Mouse (Mus musculus) intestine, postnatal 0 days (tissue): ENCODE measurements around the gene Syngr2. TPM values are rescaled to one million over a fixed set of nuclear protein-coding genes. Genes with fewer than 3 reads are reported as not detected.

Source experiments
- ATAC-seq: fragments of 200-750 bp; cut with Nextera tagmentation; 2 replicates; pipeline ENCODE4 v1.8.0; 2017; ENCODE audit warnings: mild to moderate bottlenecking, moderate TSS enrichment, moderate library complexity
- H3K27ac ChIP-seq: fragments of 300-500 bp; sonication (generic); 2 replicates; pipeline ENCODE4 v1.5.1; 2014; ENCODE audit warnings: mild to moderate bottlenecking, low read depth, low read length, moderate library complexity
- H3K27me3 ChIP-seq: fragments of 300-500 bp; sonication (generic); replicated peaks from 2 replicates; pipeline ENCODE4 v1.6.1; 2014; ENCODE audit warnings: low read length, mixed read lengths; ENCODE audit not compliant: control insufficient read depth, insufficient read depth
- H3K36me3 ChIP-seq: fragments of 300-500 bp; sonication (generic); 2 replicates; pipeline ENCODE4 v1.6.1; 2014; ENCODE audit warnings: mild to moderate bottlenecking, moderate library complexity; ENCODE audit not compliant: control insufficient read depth, insufficient read depth
- H3K4me1 ChIP-seq: fragments of 300-500 bp; sonication (generic); replicated peaks from 2 replicates; pipeline ENCODE4 v1.6.1; 2014; ENCODE audit warnings: antibody characterized with exemption, low read length, mixed read lengths; ENCODE audit not compliant: control insufficient read depth, insufficient read depth
- H3K4me2 ChIP-seq: fragments of 300-500 bp; sonication (generic); replicated peaks from 2 replicates; pipeline ENCODE4 v1.6.1; 2014; ENCODE audit warnings: low read depth, mild to moderate bottlenecking, moderate library complexity
- H3K4me3 ChIP-seq: fragments of 300-500 bp; sonication (generic); 2 replicates; pipeline ENCODE4 v1.5.1; 2014; ENCODE audit warnings: low read depth, low read length
- H3K9ac ChIP-seq: fragments of 300-500 bp; sonication (generic); 2 replicates; pipeline ENCODE4 v1.6.1; 2014; ENCODE audit warnings: mild to moderate bottlenecking, low read depth, low read length
- H3K9me3 ChIP-seq: fragments of 300-500 bp; sonication (generic); 2 replicates; pipeline ENCODE4 v1.6.1; 2016; ENCODE audit warnings: mixed run types; ENCODE audit not compliant: control insufficient read depth
- CTCF ChIP-seq: sonication (generic); IDR thresholded peaks from 2 replicates; pipeline ENCODE4 v1.5.1; 2016; ENCODE audit warnings: low read depth, mild to moderate bottlenecking, control low read depth, antibody characterized with exemption, moderate library complexity
- WGBS: fragments of 180-500 bp; shearing (Covaris S2); extraction: QIAGEN DNeasy Blood & Tissue Kit; methylation state at CpG from one replicate; pipeline ENCODE4 v1.1.7; 2014; 5-methylcytosine and 5-hydroxymethylcytosine counted together
- polyA plus RNA-seq: library from polyadenylated mRNA; unstranded; fragments of >200 nt; fragmentation: Nextera tagmentation; extraction: Ambion mirVana; gene quantifications from 2 replicates; pipeline ENCODE4 v1.2.1, GENCODE M21; 2015

Gene Syngr2
- polyA plus RNA-seq, 1 experiment from 2014 or later, result 129 TPM

DNA sequence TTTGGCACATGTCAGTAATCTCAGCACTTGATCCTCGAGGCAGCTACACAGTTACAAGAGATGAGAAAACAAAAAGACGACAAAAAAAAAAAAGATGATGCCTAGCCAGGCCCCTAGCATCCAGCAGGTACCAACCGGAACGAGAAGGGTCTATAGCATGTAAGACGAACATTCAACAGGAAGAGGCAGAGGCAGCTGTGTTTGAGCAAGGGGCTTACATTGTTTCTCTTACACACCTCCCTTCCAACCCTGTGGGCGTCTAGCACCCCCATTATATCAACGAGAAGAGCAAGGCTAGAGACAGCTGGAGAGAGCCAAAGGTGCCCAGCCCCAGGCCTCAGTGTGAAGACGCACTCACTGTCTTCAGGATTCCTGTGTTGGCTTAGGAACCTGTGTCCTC lies 17.4 kb downstream of the Syngr2 start:
- Histone ChIP-seq H3K27ac (peak overlapping the region; percentile 80; the same call in 1 of the 2 replicates), H3K27me3 (no peaks in the 10 kb centered on the region), H3K9ac (peak overlapping the region; percentile 34; the same call in 1 of the 2 replicates), H3K4me3 (no peak overlapping the region), H3K4me2 (peak overlapping the region; percentile 89), H3K36me3 (peaks cover 8% of the 10 kb centered on the region; the same call in 1 of the 2 replicates), H3K9me3 (no peaks in the 10 kb centered on the region), H3K4me1 (peaks cover 36% of the 10 kb centered on the region)
- TF ChIP-seq CTCF, result no peak
- ATAC-seq, result no peak
- WGBS, result 48% methylated on average over 8 of the region's 8 CpGs

DNA sequence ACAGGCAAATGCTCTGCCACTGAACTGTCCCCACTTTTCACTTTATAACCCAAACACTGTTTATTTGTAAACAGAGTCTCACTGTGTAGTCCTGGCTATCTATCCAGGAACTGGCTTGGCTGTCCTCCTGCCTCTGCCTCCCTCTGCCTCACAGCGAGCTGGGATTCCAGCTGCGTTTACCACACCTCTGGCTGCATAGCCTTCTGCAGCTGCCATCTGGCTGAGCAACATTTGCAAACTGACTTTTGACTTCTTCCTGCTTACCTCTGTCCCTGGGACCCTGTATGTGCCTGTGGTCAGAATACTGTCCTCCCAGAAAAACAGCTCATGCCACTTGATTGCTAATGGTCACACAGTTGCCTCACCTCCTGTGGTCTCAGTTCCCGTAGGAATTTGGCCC lies 17.9 kb downstream of the Syngr2 start:
- H3K36me3 ChIP-seq, result 0 out of 2 replicates have a peak, but pooled peaks cover 4% of the 10 kb centered on the region
- H3K4me1 ChIP-seq, result peaks cover 36% of the 10 kb centered on the region
- WGBS, result 18% methylated on average over 3 of the region's 3 CpGs
- H3K9me3 ChIP-seq, result no peaks in the 10 kb centered on the region
- H3K4me3 ChIP-seq, result no peak overlapping the region
- ATAC-seq, result no peak
- peak overlapping the region; percentile 80; the same call in 1 of the 2 replicates for H3K27ac ChIP-seq
- H3K9ac ChIP-seq, result peak overlapping the region; percentile 34; the same call in 1 of the 2 replicates
- peak overlapping the region; percentile 89 for H3K4me2 ChIP-seq
- no peaks in the 10 kb centered on the region for H3K27me3 ChIP-seq
- no peak for TF ChIP-seq CTCF

DNA sequence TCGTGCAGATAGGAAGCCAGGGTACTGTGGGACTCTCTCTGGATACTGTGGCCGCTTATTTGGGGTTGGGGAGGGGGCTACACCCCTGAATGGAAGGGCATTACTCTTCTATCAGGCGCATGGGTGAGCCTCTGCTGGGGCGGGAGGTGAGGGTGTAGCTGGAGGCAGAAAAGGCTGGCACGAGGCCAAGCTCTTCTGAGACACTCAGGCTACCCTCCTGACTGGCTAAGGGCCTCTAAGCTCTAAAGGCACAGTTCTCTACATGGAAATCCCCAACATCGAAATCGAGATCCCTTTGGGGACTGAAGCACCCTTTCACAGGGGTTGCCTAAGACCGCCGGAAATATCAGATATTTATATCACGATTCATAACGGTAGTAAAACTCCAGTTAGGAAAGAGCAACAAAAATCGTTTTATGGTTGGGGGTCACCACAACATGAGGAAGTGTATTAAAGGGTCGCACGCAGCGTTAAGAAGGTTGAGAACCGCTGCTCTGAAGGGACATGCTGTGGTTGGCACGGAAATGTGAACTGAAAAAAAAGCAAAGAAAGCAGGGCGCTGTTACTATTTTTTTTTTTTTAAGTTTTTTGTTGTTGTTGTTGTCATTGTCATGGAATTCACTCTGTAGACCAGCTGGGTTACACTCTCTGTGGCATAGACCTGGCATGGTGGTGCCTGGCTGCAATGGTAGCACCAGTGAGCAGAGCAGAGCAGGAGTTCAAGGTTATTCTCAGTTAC lies 18.9 kb downstream of the Syngr2 start:
- peak overlapping the region; percentile 89 for H3K4me2 ChIP-seq
- no peak overlapping the region for H3K4me3 ChIP-seq
- no peaks in the 10 kb centered on the region for H3K27me3 ChIP-seq
- ATAC-seq, result no peak
- no peaks in the 10 kb centered on the region for H3K36me3 ChIP-seq
- peaks cover 34% of the 10 kb centered on the region for H3K4me1 ChIP-seq
- H3K27ac ChIP-seq, result peak overlapping the region; percentile 80
- H3K9me3 ChIP-seq, result no peaks in the 10 kb centered on the region
- peak overlapping the region; percentile 34 for H3K9ac ChIP-seq
- WGBS, result 36% methylated on average over 18 of the region's 18 CpGs
- TF ChIP-seq CTCF, result no peak

DNA sequence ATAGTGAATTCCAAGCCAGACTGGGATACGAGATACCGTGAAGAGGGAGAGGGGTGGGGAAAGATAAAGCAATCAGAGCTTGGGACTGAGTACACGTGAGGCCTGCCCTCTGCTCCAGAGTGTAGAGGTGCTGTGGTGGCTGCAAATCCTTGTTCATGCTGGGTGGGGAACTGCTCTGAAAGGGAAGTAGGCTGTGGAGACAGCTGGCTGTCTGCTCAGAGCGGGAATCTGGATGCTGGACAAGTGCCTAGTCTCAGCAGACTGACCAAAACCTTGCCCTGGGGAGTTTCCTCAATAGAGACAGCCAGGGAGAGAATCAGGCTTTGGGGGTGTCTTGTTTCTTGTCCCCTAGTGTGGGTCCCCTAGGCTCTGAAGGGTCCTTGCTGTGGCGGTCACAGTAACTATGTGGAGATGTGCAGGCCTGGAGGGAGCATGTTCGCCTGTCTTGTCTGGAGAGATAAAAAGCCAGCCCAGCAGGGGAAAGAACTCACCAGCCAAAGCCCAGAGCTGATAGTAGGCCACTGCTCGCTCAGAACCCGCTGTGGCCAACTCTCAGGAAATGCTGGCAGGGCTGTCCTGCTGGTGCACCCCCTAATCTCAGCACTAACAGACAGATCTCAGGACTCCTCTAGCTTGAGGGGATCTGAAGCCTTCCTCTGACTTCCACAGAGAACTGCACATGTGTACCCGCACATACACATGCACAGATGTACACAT lies 19.6 kb downstream of the Syngr2 start:
- H3K4me3 ChIP-seq, result no peak overlapping the region
- no peaks in the 10 kb centered on the region for H3K9me3 ChIP-seq
- no peaks in the 10 kb centered on the region for H3K27me3 ChIP-seq
- no peak for TF ChIP-seq CTCF
- no peak overlapping the region for H3K9ac ChIP-seq
- H3K27ac ChIP-seq, result peak overlapping the region; percentile 80
- WGBS, result 26% methylated on average over 9 of the region's 9 CpGs
- peaks cover 36% of the 10 kb centered on the region for H3K4me1 ChIP-seq
- no peaks in the 10 kb centered on the region for H3K36me3 ChIP-seq
- ATAC-seq, result peak; percentile 23
- H3K4me2 ChIP-seq, result peak overlapping the region; percentile 89; the same call in 1 of the 2 replicates

DNA sequence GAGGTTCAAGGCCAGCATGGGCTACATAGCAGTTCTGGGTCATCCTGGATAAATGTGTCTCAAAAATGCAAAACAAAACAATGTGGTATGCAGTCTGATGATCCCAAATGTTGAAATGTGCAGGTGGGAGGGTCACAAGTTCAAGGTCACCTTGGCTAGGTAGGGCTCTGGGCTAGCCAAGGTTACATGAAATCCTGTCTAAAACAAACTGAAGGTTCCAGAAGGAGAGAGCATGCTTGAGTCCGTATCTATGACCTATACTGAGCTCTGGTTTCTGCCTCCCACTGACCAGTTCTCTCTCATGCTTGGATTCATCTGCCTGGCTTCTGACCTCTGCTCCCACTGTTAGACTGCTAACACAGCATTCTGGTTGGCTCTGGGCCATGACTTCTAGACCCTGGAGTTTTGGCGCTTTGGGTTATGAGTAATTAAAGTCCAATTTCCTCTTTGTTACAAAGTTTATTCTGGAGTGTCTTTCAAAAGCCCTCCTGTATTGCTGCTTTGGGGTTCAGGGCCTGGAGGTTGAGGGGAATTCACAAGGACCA lies 20.3 kb downstream of the Syngr2 start:
- Histone ChIP-seq H3K4me3 (no peak overlapping the region), H3K27me3 (no peaks in the 10 kb centered on the region), H3K9ac (no peak overlapping the region), H3K9me3 (no peaks in the 10 kb centered on the region), H3K4me2 (no peak overlapping the region), H3K27ac (peak overlapping the region; percentile 80), H3K4me1 (peaks cover 34% of the 10 kb centered on the region), H3K36me3 (no peaks in the 10 kb centered on the region)
- ATAC-seq, result no peak
- 26% methylated on average over 2 of the region's 2 CpGs for WGBS
- no peak for TF ChIP-seq CTCF

DNA sequence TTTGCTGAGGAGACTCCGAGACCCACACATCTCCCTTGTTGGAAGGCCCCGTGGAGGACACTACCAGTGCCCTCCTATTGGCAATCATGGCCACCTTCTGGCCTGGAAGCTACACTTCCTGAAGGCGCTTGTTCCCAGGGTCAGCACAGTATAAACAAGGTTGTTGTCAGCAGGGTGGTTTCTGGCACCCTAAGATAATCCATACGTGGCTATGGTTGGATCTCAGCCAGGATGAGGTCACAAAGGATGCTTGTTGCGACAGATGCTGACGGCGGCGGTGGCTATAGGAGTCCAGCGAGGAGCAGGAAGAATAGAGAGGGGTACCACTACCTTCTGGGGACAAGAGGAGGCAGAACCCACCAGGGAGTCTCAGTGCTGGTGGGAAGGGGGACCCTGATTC lies 20.9 kb downstream of the Syngr2 start:
- no peak overlapping the region for H3K9ac ChIP-seq

More for the DNA sequence above, 20.9 kb downstream of the Syngr2 start:
- ATAC-seq, result peak; percentile 15
- H3K4me1 ChIP-seq, result peaks cover 29% of the 10 kb centered on the region
- H3K27ac ChIP-seq, result peak overlapping the region; percentile 80
- no peaks in the 10 kb centered on the region for H3K27me3 ChIP-seq
- no peak overlapping the region for H3K4me2 ChIP-seq
- H3K4me3 ChIP-seq, result no peak overlapping the region
- H3K9me3 ChIP-seq, result no peaks in the 10 kb centered on the region
- TF ChIP-seq CTCF, result no peak
- 36% methylated on average over 9 of the region's 9 CpGs for WGBS
- H3K36me3 ChIP-seq, result no peaks in the 10 kb centered on the region
